Mouse (Mus musculus): ENCODE results near the gene Brip1.

DNA sequence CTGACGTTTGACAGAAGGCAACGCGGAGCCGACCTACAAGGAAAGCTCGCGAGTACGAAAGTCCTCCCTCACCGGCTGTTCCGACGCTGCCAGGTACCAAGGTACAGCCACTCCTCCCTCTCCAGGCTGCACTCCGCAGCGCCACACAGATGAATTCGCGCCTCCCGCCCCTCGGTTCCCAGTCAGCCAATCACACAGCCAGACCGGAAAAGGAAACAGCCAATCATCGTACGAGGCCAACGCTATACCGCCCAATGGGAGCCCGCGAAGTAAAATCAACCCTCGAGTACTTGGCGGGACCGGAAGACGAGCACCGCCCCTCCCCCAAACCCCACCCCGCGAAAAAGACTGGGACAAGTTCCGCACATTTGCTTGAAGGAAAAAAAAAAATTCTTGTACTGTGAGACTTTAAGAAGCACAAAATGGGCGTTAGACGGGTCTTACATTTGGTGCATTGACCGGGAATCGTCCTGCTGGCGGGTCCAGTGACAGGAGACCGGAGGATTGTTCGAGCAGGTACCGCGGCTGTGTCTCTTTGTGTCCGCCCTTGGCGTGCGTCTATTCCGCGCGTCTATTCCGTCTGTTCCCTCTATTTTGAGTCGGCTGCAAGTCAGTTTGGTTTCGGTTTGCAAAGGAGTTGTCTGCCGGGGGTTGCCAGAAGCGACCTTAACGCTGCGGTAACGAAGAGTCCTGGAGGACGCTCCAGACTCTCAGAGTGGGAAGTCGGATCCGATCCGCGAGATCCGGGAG, at the start of gene Brip1:
- TF ChIP-seq CTCF (IDR thresholded peaks at IDR 0.05; ENCODE audit: insufficient read depth, low read length) (no peak), POLR2A (IDR thresholded peaks at IDR 0.05; ENCODE audit: borderline replicate concordance, extremely low read depth, low read depth, low read length) (0 out of 2 replicates have a peak, but pooled peaks have one; percentile 33)
